Mouse (Mus musculus) liver, embryonic 15.5 days (tissue): ENCODE data around the gene Ppig. TPM values are rescaled to one million over a fixed set of nuclear protein-coding genes. Genes with fewer than 3 reads are reported as not detected.

ENCODE experiments used
- ATAC-seq: fragments of 200-750 bp; cut with Nextera tagmentation; 2 replicates; pipeline ENCODE4 v1.8.0; 2017; ENCODE audit warnings: moderate number of reproducible peaks, mild to moderate bottlenecking, moderate library complexity; ENCODE audit not compliant: insufficient read depth
- H3K27ac ChIP-seq: fragments of 300-500 bp; sonication (generic); replicated peaks from 2 replicates; pipeline ENCODE4 v1.5.1; 2015; ENCODE audit warnings: mild to moderate bottlenecking, inconsistent platforms
- H3K27me3 ChIP-seq: fragments of 300-500 bp; sonication (generic); 2 replicates; pipeline ENCODE4 v1.6.1; 2015; ENCODE audit warnings: mild to moderate bottlenecking, inconsistent platforms
- H3K36me3 ChIP-seq: fragments of 300-500 bp; sonication (generic); replicated peaks from 2 replicates; pipeline ENCODE4 v1.6.1; 2015; ENCODE audit warnings: moderate library complexity, mild to moderate bottlenecking, inconsistent platforms
- H3K4me1 ChIP-seq: fragments of 300-500 bp; sonication (generic); replicated peaks from 2 replicates; pipeline ENCODE4 v1.6.1; 2015; ENCODE audit warnings: inconsistent platforms
- H3K4me2 ChIP-seq: fragments of 300-500 bp; sonication (generic); 2 replicates; pipeline ENCODE4 v1.6.1; 2015; ENCODE audit warnings: moderate library complexity, mild to moderate bottlenecking, inconsistent platforms
- H3K4me3 ChIP-seq: fragments of 300-500 bp; sonication (generic); replicated peaks from 2 replicates; pipeline ENCODE4 v1.5.1; 2015; ENCODE audit warnings: mild to moderate bottlenecking, inconsistent platforms
- H3K9ac ChIP-seq: fragments of 300-500 bp; sonication (generic); 2 replicates; pipeline ENCODE4 v1.6.1; 2015; ENCODE audit warnings: moderate library complexity, mild to moderate bottlenecking, inconsistent platforms
- H3K9me3 ChIP-seq: fragments of 300-500 bp; sonication (generic); replicated peaks from 2 replicates; pipeline ENCODE4 v1.6.1; 2016; ENCODE audit warnings: inconsistent platforms
- WGBS: fragments of 180-500 bp; shearing (Covaris S2); methylation state at CpG from one replicate; pipeline ENCODE4 v1.1.7; 2015; ENCODE audit warnings: mixed read lengths; ENCODE audit not compliant: insufficient replicate concordance; 5-methylcytosine and 5-hydroxymethylcytosine counted together
- polyA plus RNA-seq: library from polyadenylated mRNA; unstranded; fragments of >200 nt; fragmentation: Nextera tagmentation; extraction: Ambion mirVana; gene quantifications from 2 replicates; pipeline ENCODE4 v1.2.1, GENCODE M21; 2015

Gene Ppig
- polyA plus RNA-seq, 1 experiment from 2014 or later: 51.8 TPM

DNA sequence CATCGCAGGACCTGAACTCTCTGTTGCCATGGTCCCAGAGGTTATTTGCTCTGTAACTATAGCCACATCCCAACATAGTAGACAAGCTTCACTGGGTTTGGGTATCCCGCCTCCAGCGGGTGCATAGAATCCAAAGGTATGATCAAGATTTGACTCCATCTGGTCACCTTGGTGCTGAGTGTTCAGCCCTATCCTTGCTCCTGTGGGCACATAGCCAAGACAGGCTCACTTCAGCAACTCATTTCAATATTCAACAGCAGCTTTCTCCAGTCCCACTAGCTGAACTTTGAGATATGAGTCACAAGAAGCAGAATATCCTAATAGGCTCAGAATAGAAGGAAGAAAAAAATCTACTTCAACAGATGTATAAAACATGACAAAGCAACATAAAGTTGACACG is 41.0 kb downstream of the Ppig start:
- H3K4me1 ChIP-seq: no peaks in the 10 kb centered on the region
- 75% methylated on average over 4 of the region's 4 CpGs for WGBS
- H3K9ac ChIP-seq: no peak overlapping the region
- no peaks in the 10 kb centered on the region for H3K36me3 ChIP-seq
- H3K27ac ChIP-seq: no peak overlapping the region
- no peak for ATAC-seq
- H3K9me3 ChIP-seq: no peaks in the 10 kb centered on the region
- no peaks in the 10 kb centered on the region for H3K27me3 ChIP-seq
- H3K4me2 ChIP-seq: no peak overlapping the region
- H3K4me3 ChIP-seq: no peak overlapping the region

DNA sequence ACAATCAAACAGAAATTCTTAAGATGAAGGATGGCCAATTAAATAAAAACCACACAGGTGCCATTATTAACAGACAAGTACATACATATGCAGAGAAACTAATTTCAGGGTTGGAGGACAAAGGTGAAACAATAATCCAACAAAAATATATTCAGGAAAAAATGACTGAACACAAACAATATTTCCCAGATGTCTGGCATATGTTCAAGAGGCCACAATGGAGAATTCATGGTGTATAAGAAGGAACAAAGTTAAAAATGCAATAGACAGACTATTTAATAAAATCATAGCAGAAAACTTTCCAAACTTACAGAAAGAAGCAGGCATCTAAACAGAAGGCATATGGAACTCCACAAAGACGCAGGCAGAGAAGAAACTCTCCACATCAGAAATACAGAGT is 42.4 kb downstream of the Ppig start:
- no peak overlapping the region for H3K4me3 ChIP-seq
- no peaks in the 10 kb centered on the region for H3K36me3 ChIP-seq
- H3K27ac ChIP-seq: no peak overlapping the region
- no peaks in the 10 kb centered on the region for H3K27me3 ChIP-seq
- no peak overlapping the region for H3K4me2 ChIP-seq
- no peak overlapping the region for H3K9ac ChIP-seq
- no peaks in the 10 kb centered on the region for H3K9me3 ChIP-seq
- no peaks in the 10 kb centered on the region for H3K4me1 ChIP-seq
- WGBS: 69% methylated on average over 1 of the region's 1 CpGs
- no peak for ATAC-seq

DNA sequence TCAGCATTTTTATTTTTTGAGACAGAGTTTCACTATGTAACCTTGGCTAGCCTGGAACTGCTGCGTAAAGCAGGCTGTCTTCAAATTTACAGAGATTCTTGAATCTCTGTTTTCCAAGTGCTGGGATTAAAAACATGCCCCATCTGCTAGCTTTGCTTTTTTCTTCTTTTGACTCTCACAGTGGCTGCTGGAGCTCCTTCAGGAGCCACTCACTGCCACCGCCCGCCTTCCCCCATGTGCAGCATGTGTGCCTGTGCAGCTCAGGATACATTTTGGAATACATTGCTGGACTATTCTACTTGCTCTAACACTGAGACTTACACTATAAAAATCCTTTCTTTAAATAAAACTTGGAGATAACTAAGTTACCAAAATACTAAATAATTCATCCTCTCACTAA is 51.0 kb downstream of the Ppig start:
- H3K4me2 ChIP-seq: no peak overlapping the region
- ATAC-seq: no peak
- H3K4me1 ChIP-seq: no peaks in the 10 kb centered on the region
- H3K36me3 ChIP-seq: no peaks in the 10 kb centered on the region
- no peaks in the 10 kb centered on the region for H3K27me3 ChIP-seq
- WGBS: 88% methylated on average over 3 of the region's 3 CpGs
- H3K27ac ChIP-seq: no peak overlapping the region
- H3K9me3 ChIP-seq: no peaks in the 10 kb centered on the region
- no peak overlapping the region for H3K9ac ChIP-seq
- H3K4me3 ChIP-seq: no peak overlapping the region

DNA sequence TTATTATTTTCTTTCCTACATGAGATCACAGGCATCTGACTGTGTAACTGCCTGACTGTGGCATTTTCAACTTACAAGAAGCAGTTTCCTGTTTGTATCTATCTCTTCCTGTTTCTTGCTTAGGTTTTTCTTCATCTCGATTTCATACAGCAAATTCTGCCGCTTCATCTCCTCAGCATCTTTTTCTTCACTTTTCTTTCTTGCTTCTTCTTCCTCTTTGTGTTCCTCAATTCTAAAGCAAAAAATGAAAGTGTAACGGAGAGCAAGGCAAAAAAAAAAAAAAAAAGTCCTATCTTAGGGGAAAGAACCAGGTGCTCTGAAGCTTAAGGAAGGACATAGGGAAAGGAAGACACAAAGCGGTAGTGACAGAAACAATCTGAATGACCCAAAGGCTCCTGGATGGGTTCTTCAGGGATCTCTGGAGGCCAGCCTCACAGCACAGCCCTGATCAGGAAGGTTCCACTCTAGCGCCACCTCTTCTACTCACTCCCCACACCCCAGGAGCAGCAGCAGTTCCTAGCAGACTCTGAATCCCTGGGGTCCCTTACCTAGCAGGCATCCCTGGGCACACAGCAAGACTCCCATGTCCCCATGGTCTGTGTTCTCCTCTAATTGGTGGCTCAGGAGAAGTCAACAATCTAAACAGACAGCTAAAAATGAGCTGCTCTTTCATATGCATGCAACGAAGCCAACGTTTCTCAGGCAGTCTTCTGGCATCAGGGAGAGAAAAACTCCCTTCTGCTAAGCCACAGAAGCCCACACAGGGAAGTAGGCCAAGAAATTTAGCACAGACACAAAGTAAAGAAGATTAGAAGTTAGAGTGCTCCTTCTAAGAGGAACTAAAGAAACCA is 55.9 kb downstream of the Ppig start:
- no peak for ATAC-seq
- Histone ChIP-seq H3K4me1 (no peaks in the 10 kb centered on the region), H3K27me3 (no peaks in the 10 kb centered on the region), H3K9me3 (no peaks in the 10 kb centered on the region), H3K4me2 (no peak overlapping the region), H3K27ac (no peak overlapping the region), H3K9ac (no peak overlapping the region), H3K36me3 (no peaks in the 10 kb centered on the region), H3K4me3 (no peak overlapping the region)
- WGBS: 41% methylated on average over 7 of the region's 7 CpGs

DNA sequence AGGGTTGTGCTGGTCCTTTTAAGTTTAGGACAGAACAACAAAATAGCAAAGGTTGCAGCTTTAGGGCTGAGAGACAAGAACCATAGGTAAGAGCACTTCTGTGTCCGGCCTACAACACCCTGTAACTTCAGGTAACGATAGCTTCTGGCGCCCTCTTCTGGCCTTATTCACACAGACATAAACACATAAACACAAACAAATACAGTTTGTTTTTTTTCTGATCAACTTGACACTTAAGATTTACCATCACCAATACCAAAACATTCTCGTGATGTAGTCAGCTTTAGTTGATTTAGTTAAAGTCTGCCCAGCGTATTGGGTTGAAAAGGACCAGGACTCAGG is 56.5 kb downstream of the Ppig start:
- no peak overlapping the region for H3K27ac ChIP-seq
- WGBS: 42% methylated on average over 5 of the region's 5 CpGs
- H3K9me3 ChIP-seq: no peaks in the 10 kb centered on the region
- no peak overlapping the region for H3K9ac ChIP-seq
- no peaks in the 10 kb centered on the region for H3K27me3 ChIP-seq
- H3K4me2 ChIP-seq: no peak overlapping the region
- no peak overlapping the region for H3K4me3 ChIP-seq
- no peak for ATAC-seq
- H3K36me3 ChIP-seq: no peaks in the 10 kb centered on the region
- H3K4me1 ChIP-seq: no peaks in the 10 kb centered on the region

DNA sequence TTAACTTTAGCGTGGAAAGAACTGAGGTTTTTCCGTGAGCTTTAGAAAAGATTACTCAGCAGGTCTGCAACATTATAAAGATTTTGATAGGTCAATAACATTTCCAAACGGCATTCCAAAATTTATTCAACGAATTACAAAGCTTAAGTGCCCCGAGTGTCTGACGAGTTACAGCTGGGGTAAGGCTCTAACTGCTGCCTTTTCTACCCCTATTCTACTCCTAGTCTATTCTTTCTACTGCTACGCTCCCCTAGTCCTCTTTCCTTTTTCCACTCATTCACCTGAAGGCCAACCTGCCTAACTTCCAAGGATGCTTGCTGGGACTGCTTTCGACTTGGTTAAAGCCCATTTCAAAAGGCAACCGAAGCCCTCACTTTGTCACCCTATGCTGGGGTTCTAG is 66.6 kb downstream of the Ppig start:
- peak overlapping the region; percentile 75 for H3K4me3 ChIP-seq
- H3K36me3 ChIP-seq: peaks cover 13% of the 10 kb centered on the region
- H3K4me2 ChIP-seq: peak overlapping the region; percentile 93
- 30% methylated on average over 9 of the region's 9 CpGs for WGBS
- ATAC-seq: no peak
- no peaks in the 10 kb centered on the region for H3K27me3 ChIP-seq
- H3K9me3 ChIP-seq: no peaks in the 10 kb centered on the region
- H3K27ac ChIP-seq: peak overlapping the region; percentile 89; the same call in 1 of the 2 replicates
- peaks cover 15% of the 10 kb centered on the region for H3K4me1 ChIP-seq
- peak overlapping the region; percentile 55 for H3K9ac ChIP-seq

DNA sequence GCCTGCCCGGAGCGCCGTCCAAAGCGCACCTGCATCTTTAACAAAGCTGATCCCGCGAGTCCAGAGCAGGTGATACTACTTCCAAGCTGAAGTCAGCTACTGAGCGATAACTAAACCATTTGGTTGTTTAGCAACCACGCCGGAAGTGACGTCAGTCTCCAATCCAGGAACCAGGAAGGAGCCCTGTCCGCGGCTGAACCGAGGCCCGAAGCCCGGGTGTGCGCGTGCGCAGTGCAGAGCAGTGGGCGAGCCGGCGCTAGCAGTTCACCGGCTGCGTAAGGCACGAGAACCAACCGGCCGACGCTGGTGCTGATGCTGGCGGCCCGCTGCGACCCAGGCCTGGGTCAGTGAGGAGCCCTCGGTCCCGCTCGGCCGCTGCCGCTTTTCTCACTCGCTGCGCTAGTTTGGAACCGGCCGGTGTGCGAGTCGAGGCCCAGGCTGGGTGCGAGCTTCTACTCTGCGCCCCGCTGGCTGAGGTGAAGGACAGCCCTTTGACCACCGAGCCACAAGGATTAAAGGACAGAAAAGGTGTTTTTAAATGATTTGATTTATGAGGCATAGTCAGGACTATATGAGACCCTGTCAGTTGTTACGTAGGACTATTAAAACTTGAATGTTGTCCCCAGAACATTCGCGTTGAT is 67.2 kb downstream of the Ppig start, which contains the start of the genes Ccdc173 and Phospho2:
Ccdc173 (minus strand) TSS at position 147 of the 641 bp plus-strand sequence.
Phospho2 (plus strand) TSS at position 195 of the 641 bp plus-strand sequence.
- Histone ChIP-seq H3K4me2 (peak within 1 kb of the TSS; percentile 93), H3K36me3 (peaks cover 17% of the 10 kb centered on the region), H3K27me3 (no peaks in the 10 kb centered on the region), H3K9ac (peak within 1 kb of the TSS; percentile 79), H3K4me3 (peak within 1 kb of the TSS; percentile 75), H3K4me1 (peaks cover 15% of the 10 kb centered on the region), H3K27ac (peak within 1 kb of the TSS; percentile 89), H3K9me3 (no peaks in the 10 kb centered on the region)
- peak; percentile 95 for ATAC-seq
- WGBS: 1% methylated on average over 48 of the region's 48 CpGs

DNA sequence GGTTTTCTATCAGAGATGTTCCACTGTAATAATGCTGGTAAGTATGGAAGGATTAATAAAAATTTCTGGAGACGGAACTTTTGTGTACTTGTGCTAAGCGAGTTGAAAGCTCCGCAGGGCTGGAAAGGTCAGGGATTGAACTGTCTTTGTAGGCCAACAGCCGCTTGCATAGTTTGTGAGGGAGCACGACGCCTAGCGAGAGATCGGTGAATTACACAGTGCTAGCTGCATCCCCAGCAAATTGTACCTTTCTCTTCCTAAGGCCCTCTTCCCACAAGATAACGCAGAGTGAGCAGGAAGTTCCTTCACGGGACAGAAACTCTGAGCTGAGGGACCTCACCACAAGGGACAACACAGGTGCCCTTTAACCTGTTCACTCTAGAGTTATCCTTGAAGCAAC is 67.9 kb downstream of the Ppig start:
- H3K9ac ChIP-seq: peak overlapping the region; percentile 79

DNA sequence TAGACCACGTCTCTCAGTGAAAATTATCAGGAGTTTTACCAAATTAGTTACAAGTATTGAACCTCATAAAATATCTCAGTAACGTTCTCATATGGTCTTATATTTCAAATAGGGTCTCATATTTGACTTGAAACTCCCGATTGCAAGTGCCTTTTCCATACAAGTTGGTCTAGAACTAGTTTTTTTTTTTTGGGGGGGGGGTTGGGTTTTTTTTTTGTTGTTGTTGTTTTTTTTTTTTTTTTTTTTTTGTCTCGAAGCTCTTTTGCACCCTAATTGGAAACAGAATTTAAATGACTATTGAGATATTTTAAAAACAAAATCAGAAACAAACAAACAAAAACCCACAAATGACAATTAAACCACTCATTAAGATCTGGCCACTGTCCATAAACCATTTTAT is 68.4 kb downstream of the Ppig start:
- peak overlapping the region; percentile 93 for H3K4me2 ChIP-seq
- 0 out of 2 replicates have a peak overlapping the region, but pooled peaks have one; percentile 89 for H3K27ac ChIP-seq
- H3K9me3 ChIP-seq: no peaks in the 10 kb centered on the region
- H3K36me3 ChIP-seq: peaks cover 28% of the 10 kb centered on the region
- H3K9ac ChIP-seq: no peak overlapping the region
- peak overlapping the region; percentile 75 for H3K4me3 ChIP-seq
- peaks cover 15% of the 10 kb centered on the region for H3K4me1 ChIP-seq
- H3K27me3 ChIP-seq: no peaks in the 10 kb centered on the region
- no peak for ATAC-seq
- WGBS: 44% methylated on average over 4 of the region's 4 CpGs

More for the DNA sequence above, 67.9 kb downstream of the Ppig start:
- Histone ChIP-seq H3K36me3 (peaks cover 24% of the 10 kb centered on the region), H3K4me2 (peak overlapping the region; percentile 93), H3K4me3 (peak overlapping the region; percentile 75), H3K27me3 (no peaks in the 10 kb centered on the region), H3K4me1 (peaks cover 15% of the 10 kb centered on the region), H3K27ac (peak overlapping the region; percentile 89; the same call in 1 of the 2 replicates), H3K9me3 (no peaks in the 10 kb centered on the region)
- ATAC-seq: peak; percentile 48; the same call in 1 of the 2 replicates
- 1% methylated on average over 10 of the region's 10 CpGs for WGBS

DNA sequence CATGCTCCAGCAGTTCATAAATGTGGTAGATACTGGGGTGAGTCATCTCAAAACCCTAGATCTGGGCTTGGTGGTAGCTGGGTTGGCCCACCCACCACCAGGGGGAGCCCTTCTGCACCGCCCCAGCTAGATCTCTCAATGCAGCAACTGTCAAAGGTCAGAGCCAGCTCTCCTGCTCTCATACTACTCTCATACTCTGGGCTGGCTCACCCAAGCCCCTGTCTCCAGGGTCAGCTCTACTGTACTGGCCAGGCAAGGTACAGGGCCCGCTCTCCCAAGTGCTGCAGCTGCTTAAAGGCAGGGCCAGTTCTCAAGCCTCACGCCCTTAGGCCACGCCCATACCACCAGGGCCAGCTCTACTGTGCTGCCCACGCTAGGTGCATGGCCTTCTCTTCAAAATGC is 80.6 kb downstream of the Ppig start:
- H3K27ac ChIP-seq: peak overlapping the region; percentile 55
- no peaks in the 10 kb centered on the region for H3K27me3 ChIP-seq
- ATAC-seq: peak; percentile 90
- 0 out of 2 replicates have a peak, but pooled peaks cover 1% of the 10 kb centered on the region for H3K36me3 ChIP-seq
- peak overlapping the region; percentile 53 for H3K4me3 ChIP-seq
- no peaks in the 10 kb centered on the region for H3K9me3 ChIP-seq
- peak overlapping the region; percentile 39; the same call in 1 of the 2 replicates for H3K9ac ChIP-seq
- H3K4me2 ChIP-seq: peak overlapping the region; percentile 76
- 21% methylated on average over 5 of the region's 5 CpGs for WGBS
- H3K4me1 ChIP-seq: peaks cover 30% of the 10 kb centered on the region
